Mouse (Mus musculus) hindbrain, embryonic 15.5 days (tissue): ENCODE measurements at regions not wholly inside any gene's neighbourhood (a gene's known extent, or its start where the extent isn't known, plus 50 kb on each side); places are given as distances from the start of the nearest gene placed in this dataset.

ENCODE experiments used
- ATAC-seq: fragments of 200-750 bp; cut with Nextera tagmentation; 2 replicates; pipeline ENCODE4 v1.8.0; 2017; ENCODE audit warnings: low read depth, moderate number of reproducible peaks, moderate TSS enrichment; ENCODE audit not compliant: low FRiP score
- H3K27ac ChIP-seq: fragments of 300-500 bp; sonication (generic); replicated peaks from 2 replicates; pipeline ENCODE4 v1.5.1; 2015; ENCODE audit warnings: mild to moderate bottlenecking, inconsistent platforms
- H3K27me3 ChIP-seq: fragments of 300-500 bp; sonication (generic); 2 replicates; pipeline ENCODE4 v1.6.1; 2015; ENCODE audit warnings: control low read depth, inconsistent platforms
- H3K36me3 ChIP-seq: fragments of 300-500 bp; sonication (generic); 2 replicates; pipeline ENCODE4 v1.6.1; 2015; ENCODE audit warnings: control low read depth, inconsistent platforms
- H3K4me1 ChIP-seq: fragments of 300-500 bp; sonication (generic); replicated peaks from 2 replicates; pipeline ENCODE4 v1.6.1; 2015; ENCODE audit warnings: control low read depth, inconsistent platforms
- H3K4me2 ChIP-seq: fragments of 300-500 bp; sonication (generic); 2 replicates; pipeline ENCODE4 v1.6.1; 2015; ENCODE audit warnings: moderate library complexity, mild to moderate bottlenecking, inconsistent platforms
- H3K4me3 ChIP-seq: fragments of 300-500 bp; sonication (generic); 2 replicates; pipeline ENCODE4 v1.5.1; 2015; ENCODE audit warnings: mild to moderate bottlenecking, inconsistent platforms
- H3K9ac ChIP-seq: fragments of 300-500 bp; sonication (generic); 2 replicates; pipeline ENCODE4 v1.6.1; 2015; ENCODE audit warnings: inconsistent platforms
- H3K9me3 ChIP-seq: fragments of 300-500 bp; sonication (generic); 2 replicates; pipeline ENCODE4 v1.6.1; 2016; ENCODE audit warnings: control low read depth, inconsistent platforms
- WGBS: fragments of 180-500 bp; shearing (Covaris S2); methylation state at CpG from one replicate; pipeline ENCODE4 v1.1.7; 2015; 5-methylcytosine and 5-hydroxymethylcytosine counted together

- Histone ChIP-seq H3K27ac (no peak overlapping the region), H3K4me2 (no peak overlapping the region), H3K27me3 (no peaks in the 10 kb centered on the region), H3K36me3 (no peaks in the 10 kb centered on the region), H3K9me3 (no peaks in the 10 kb centered on the region), H3K4me3 (no peak overlapping the region), H3K4me1 (no peaks in the 10 kb centered on the region), H3K9ac (no peak overlapping the region)
- WGBS: 64% methylated on average over 2 of the region's 2 CpGs
- ATAC-seq: no peak
These were observed 240.4 kb upstream of the C030005K15Rik start for GRCm38 (mm10) chr10:97966931-97967330.

DNA sequence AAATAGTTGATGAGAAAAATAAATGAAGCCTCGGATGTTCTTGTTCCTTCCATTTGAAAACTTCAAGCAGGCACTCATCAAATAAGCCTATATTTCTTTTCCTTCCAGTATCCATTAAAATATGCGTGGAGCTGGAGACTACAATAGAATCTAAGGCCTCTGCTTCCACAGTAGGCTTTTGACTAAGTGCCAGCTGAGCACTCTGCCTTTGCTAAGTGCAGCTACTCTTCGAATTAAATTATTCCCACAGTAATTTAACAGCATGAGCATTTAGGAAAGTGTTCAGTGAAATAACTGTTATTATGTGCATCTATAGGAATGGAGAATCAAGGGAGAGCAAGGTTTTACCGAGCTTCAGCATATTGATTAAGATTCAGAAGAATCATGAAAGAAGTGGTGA, 280.5 kb upstream of the C030005K15Rik start:
- WGBS: 20% methylated on average over 4 of the region's 4 CpGs
- Histone ChIP-seq H3K27me3 (no peaks in the 10 kb centered on the region), H3K9ac (no peak overlapping the region), H3K36me3 (no peaks in the 10 kb centered on the region), H3K9me3 (no peaks in the 10 kb centered on the region), H3K4me1 (peaks cover 8% of the 10 kb centered on the region), H3K27ac (peak overlapping the region; percentile 38; the same call in 1 of the 2 replicates), H3K4me2 (no peak overlapping the region), H3K4me3 (no peak overlapping the region)
- ATAC-seq: peak; percentile 59; the same call in 1 of the 2 replicates

- Histone ChIP-seq H3K4me2 (no peak overlapping the region), H3K4me3 (no peak overlapping the region), H3K9ac (no peak overlapping the region), H3K9me3 (no peaks in the 10 kb centered on the region), H3K27ac (no peak overlapping the region), H3K36me3 (no peaks in the 10 kb centered on the region), H3K4me1 (peaks cover 8% of the 10 kb centered on the region), H3K27me3 (no peaks in the 10 kb centered on the region)
- WGBS: 14% methylated on average over 1 of the region's 1 CpGs
- no peak for ATAC-seq
These were observed 281.8 kb upstream of the C030005K15Rik start for GRCm38 (mm10) chr10:98008355-98008754.

- WGBS: 83% methylated on average over 2 of the region's 2 CpGs
- H3K27me3 ChIP-seq: no peaks in the 10 kb centered on the region
- no peaks in the 10 kb centered on the region for H3K36me3 ChIP-seq
- H3K9ac ChIP-seq: no peak overlapping the region
- no peak overlapping the region for H3K4me3 ChIP-seq
- ATAC-seq: no peak
- no peak overlapping the region for H3K4me2 ChIP-seq
- H3K27ac ChIP-seq: no peak overlapping the region
- no peaks in the 10 kb centered on the region for H3K4me1 ChIP-seq
- H3K9me3 ChIP-seq: no peaks in the 10 kb centered on the region
These were observed 286.4 kb upstream of the C030005K15Rik start for GRCm38 (mm10) chr10:98012916-98013315.

GRCm38 (mm10) chr10:98014985-98015902, 288.7 kb upstream of the C030005K15Rik start:
- Histone ChIP-seq H3K9ac (no peak overlapping the region), H3K4me2 (no peak overlapping the region), H3K27me3 (no peaks in the 10 kb centered on the region), H3K4me3 (no peak overlapping the region), H3K27ac (no peak overlapping the region), H3K9me3 (no peaks in the 10 kb centered on the region), H3K36me3 (no peaks in the 10 kb centered on the region), H3K4me1 (no peaks in the 10 kb centered on the region)
- no peak for ATAC-seq
- 63% methylated on average over 10 of the region's 10 CpGs for WGBS

GRCm38 (mm10) chr10:98016596-98017304, 290.2 kb upstream of the C030005K15Rik start:
- H3K9me3 ChIP-seq: no peaks in the 10 kb centered on the region
- H3K4me2 ChIP-seq: no peak overlapping the region
- no peak overlapping the region for H3K4me3 ChIP-seq
- ATAC-seq: no peak
- H3K36me3 ChIP-seq: no peaks in the 10 kb centered on the region
- no peak overlapping the region for H3K27ac ChIP-seq
- no peaks in the 10 kb centered on the region for H3K4me1 ChIP-seq
- H3K27me3 ChIP-seq: no peaks in the 10 kb centered on the region
- no peak overlapping the region for H3K9ac ChIP-seq
- WGBS: 93% methylated on average over 2 of the region's 2 CpGs

GRCm38 (mm10) chr10:98029124-98029523, 302.6 kb upstream of the C030005K15Rik start:
- no peak for ATAC-seq
- no peak overlapping the region for H3K4me2 ChIP-seq
- 61% methylated on average over 8 of the region's 8 CpGs for WGBS
- H3K27me3 ChIP-seq: no peaks in the 10 kb centered on the region
- no peak overlapping the region for H3K9ac ChIP-seq
- no peak overlapping the region for H3K27ac ChIP-seq
- no peaks in the 10 kb centered on the region for H3K9me3 ChIP-seq
- H3K4me1 ChIP-seq: no peaks in the 10 kb centered on the region
- H3K36me3 ChIP-seq: no peaks in the 10 kb centered on the region
- no peak overlapping the region for H3K4me3 ChIP-seq

GRCm38 (mm10) chr10:98029621-98030020, 303.1 kb upstream of the C030005K15Rik start:
- Histone ChIP-seq H3K4me2 (no peak overlapping the region), H3K4me1 (no peaks in the 10 kb centered on the region), H3K27me3 (no peaks in the 10 kb centered on the region), H3K9ac (no peak overlapping the region), H3K36me3 (no peaks in the 10 kb centered on the region), H3K9me3 (no peaks in the 10 kb centered on the region), H3K27ac (no peak overlapping the region), H3K4me3 (no peak overlapping the region)
- no peak for ATAC-seq
- WGBS: 58% methylated on average over 3 of the region's 3 CpGs

- WGBS: 97% methylated on average over 1 of the region's 1 CpGs
- H3K4me3 ChIP-seq: no peak overlapping the region
- H3K9ac ChIP-seq: no peak overlapping the region
- H3K9me3 ChIP-seq: no peaks in the 10 kb centered on the region
- ATAC-seq: no peak
- H3K4me2 ChIP-seq: no peak overlapping the region
- no peaks in the 10 kb centered on the region for H3K4me1 ChIP-seq
- no peaks in the 10 kb centered on the region for H3K27me3 ChIP-seq
- no peak overlapping the region for H3K27ac ChIP-seq
- H3K36me3 ChIP-seq: no peaks in the 10 kb centered on the region
These were observed 306.1 kb upstream of the C030005K15Rik start for GRCm38 (mm10) chr10:98032661-98033060.

GRCm38 (mm10) chr10:98041766-98042165, 315.2 kb upstream of the C030005K15Rik start:
- 40% methylated on average over 4 of the region's 4 CpGs for WGBS
- no peak for ATAC-seq
- H3K4me2 ChIP-seq: no peak overlapping the region

GRCm38 (mm10) chr10:98043873-98044272, 317.3 kb upstream of the C030005K15Rik start:
- Histone ChIP-seq H3K9me3 (no peaks in the 10 kb centered on the region), H3K9ac (no peak overlapping the region), H3K4me3 (no peak overlapping the region), H3K27me3 (no peaks in the 10 kb centered on the region), H3K4me2 (no peak overlapping the region), H3K4me1 (no peaks in the 10 kb centered on the region), H3K36me3 (no peaks in the 10 kb centered on the region), H3K27ac (no peak overlapping the region)
- WGBS: 82% methylated on average over 2 of the region's 2 CpGs
- ATAC-seq: no peak

More at GRCm38 (mm10) chr10:98041766-98042165, 315.2 kb upstream of the C030005K15Rik start:
- Histone ChIP-seq H3K27me3 (no peaks in the 10 kb centered on the region), H3K4me3 (no peak overlapping the region), H3K36me3 (no peaks in the 10 kb centered on the region), H3K4me1 (no peaks in the 10 kb centered on the region), H3K9me3 (no peaks in the 10 kb centered on the region), H3K27ac (no peak overlapping the region), H3K9ac (no peak overlapping the region)

GRCm38 (mm10) chr10:98044579-98044978, 318.0 kb upstream of the C030005K15Rik start:
- H3K9me3 ChIP-seq: no peaks in the 10 kb centered on the region
- no peak overlapping the region for H3K4me2 ChIP-seq
- no peak for ATAC-seq
- no peaks in the 10 kb centered on the region for H3K4me1 ChIP-seq
- H3K4me3 ChIP-seq: no peak overlapping the region
- no peaks in the 10 kb centered on the region for H3K27me3 ChIP-seq
- H3K27ac ChIP-seq: no peak overlapping the region
- no peak overlapping the region for H3K9ac ChIP-seq
- no peaks in the 10 kb centered on the region for H3K36me3 ChIP-seq
